In the genomic region with DNA sequence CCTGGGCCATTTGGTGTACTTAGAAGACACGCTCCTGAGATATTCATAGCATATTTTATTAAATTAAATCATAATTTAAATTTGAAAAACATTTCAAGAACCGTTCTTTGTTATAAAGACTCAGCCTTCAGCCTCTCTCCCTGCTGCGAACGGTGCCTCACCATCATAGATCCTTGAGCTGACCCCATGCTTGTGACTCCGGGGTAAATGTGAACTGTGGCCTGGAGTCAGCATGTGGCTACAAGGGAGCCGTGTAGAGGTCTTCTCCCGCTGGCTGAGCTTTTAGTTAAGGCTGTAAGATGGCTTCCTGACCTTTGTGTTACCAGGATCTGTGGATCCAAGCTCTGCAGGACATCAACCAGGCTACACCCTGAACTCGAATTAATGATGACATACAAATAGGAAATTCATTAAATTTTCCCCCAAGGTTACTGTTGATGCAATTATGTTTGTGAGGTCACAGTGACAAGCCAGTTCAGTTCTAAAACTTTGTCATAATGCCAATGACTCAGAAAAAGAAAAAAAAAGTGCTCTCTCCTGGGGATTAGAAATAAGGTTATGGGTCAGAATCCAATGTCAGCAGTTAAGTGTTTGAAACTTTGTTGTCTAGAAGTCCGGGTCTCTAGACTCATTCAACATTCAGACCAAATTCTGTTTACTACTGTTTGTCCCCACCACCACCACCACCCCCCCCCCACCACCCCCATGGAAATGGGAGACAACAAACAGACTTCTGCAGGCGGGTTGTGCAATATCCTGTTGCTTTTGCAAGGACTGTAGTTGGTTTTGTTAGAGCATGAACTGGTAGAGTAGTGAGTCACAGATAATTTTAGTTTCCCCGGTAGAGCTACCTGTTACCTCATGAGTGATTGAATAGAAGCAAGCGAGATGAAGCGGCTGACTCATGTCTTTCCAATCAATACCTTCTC, we compare ENCODE assay signal across 12 mouse cellular contexts.
DNase-seq lines count a peak whose midpoint lies in the region; ATAC-seq and TF ChIP-seq lines count a peak whose summit lies in the region.
"Had no signal": no experiment of that assay in that cellular context is flagged by ENCODE, and none has a peak within 500 bp of the region (broad histone marks: within the 10 kb centered on the region; RNA-seq: fewer than 3 reads in every experiment).

No protein-coding gene starts in this region.

- peaks cover 2% of the 10 kb centered on the region; the same call in 1 of the 2 replicates for H3K36me3 ChIP-seq in kidney, adult 2 months (ENCODE audit: control insufficient read depth, insufficient read depth, low read length)

- no peak for TF ChIP-seq CTCF in kidney, adult 2 months (conservative IDR thresholded peaks at IDR 0.05; ENCODE audit: insufficient read depth, insufficient read length, low read depth, low read length)

- WGBS in kidney, adult 2 months = 51% methylated on average over 13 of the region's 13 CpGs

- no peak overlapping the region for H3K4me3 ChIP-seq in kidney, adult 2 months (ENCODE audit: insufficient read depth, low read depth, low read length)

- H3K27ac ChIP-seq in kidney, adult 2 months (ENCODE audit: insufficient read depth, low read depth, low read length) = peak overlapping the region; percentile 27; the same call in 1 of the 2 replicates
- H3K27ac ChIP-seq: macrophage had no signal

- ATAC-seq in hematopoietic stem cell, adult 5-6 weeks (replicated peaks in 1 of 2; ENCODE audit: insufficient read depth in 1 of 2, low FRiP score in 2 of 2, low TSS enrichment in 1 of 2, low read depth in 1 of 2, poor library complexity in 2 of 2, severe bottlenecking in 2 of 2) = peak; percentile 52 to 57; a peak in 1 of 4 replicates
- ATAC-seq in neutrophil, adult 5-6 weeks (ENCODE audit: extremely low read depth, insufficient number of reproducible peaks, low FRiP score, poor library complexity, severe bottlenecking) = peak; percentile 74
- ATAC-seq: forebrain, postnatal 0 days had no signal

- H3K4me1 ChIP-seq in kidney, adult 2 months (ENCODE audit: control insufficient read depth, insufficient read depth, low read length) = peaks cover 16% of the 10 kb centered on the region; the same call in 1 of the 2 replicates

- TF ChIP-seq POLR2A in kidney, adult 2 months (IDR thresholded peaks at IDR 0.05; ENCODE audit: low read depth, low read length) = no peak

- peak; percentile 43 for DNase-seq in kidney, adult 2 months
- no peak for DNase-seq in kidney, postnatal 4 days
- DNase-seq in R1 (ENCODE audit: low read depth, low spot score) = peak; percentile 25
- no peak for DNase-seq in testis, postnatal 10 days (ENCODE audit: low spot score)
- no peak for DNase-seq in left cerebral cortex, adult 18-20 months (ENCODE audit: low spot score in 2 of 2)
- no peak for DNase-seq in left cerebral cortex, adult 9 months (ENCODE audit: low spot score in 2 of 2)
- DNase-seq: forebrain, postnatal 0 days; layer of hippocampus, postnatal 36 days; thymus, adult 2 months had no signal

- H3K27me3 ChIP-seq in kidney, adult 2 months (replicated peaks; ENCODE audit: control insufficient read depth, insufficient read depth, low read length) = no peaks in the 10 kb centered on the region

Comparison
In these comparisons a context has a peak if more than half of its experiments do, and no peak if none do; other contexts are left out.
1. DNase-seq: peak in kidney, adult 2 months (single experiment) and R1 (single experiment); none in kidney, postnatal 4 days (0 of 2), testis, postnatal 10 days (single experiment), left cerebral cortex, adult 18-20 months (0 of 2) and left cerebral cortex, adult 9 months (0 of 2).